Mouse (Mus musculus) liver, postnatal 0 days (tissue): Measurements from ENCODE around the gene 4430402I18Rik.

Experiments
- CTCF ChIP-seq: sonication (generic); IDR thresholded peaks from 2 replicates; pipeline ENCODE4 v1.5.1; 2016; ENCODE audit warnings: antibody characterized with exemption, low read depth
- EP300 ChIP-seq: IDR thresholded peaks from 2 replicates; pipeline ENCODE4 v1.6.1; 2016; ENCODE audit warnings: antibody characterized with exemption, low read depth, mild to moderate bottlenecking

GRCm38 (mm10) chr19:28896639-28897038 lies 71.0 kb downstream of the 4430402I18Rik start:
- TF ChIP-seq CTCF (no peak), EP300 (no peak)
